Mouse (Mus musculus) embryonic stem cell, embryonic (primary cell): Measurements from ENCODE around the gene Atrip.

Source experiments
- CTCF ChIA-PET, 4 experiments: fragments of 300-600 bp in 2 of 4; fragments of 350-600 bp in 2 of 4; sonication (Branson Sonifier 250); formaldehyde crosslinking; loops; one replicate each; lab custom pipeline; 2022; ENCODE audit warnings: inconsistent platforms in 2 of 4; lab: Charles Lee
- POLR2A ChIA-PET, 4 experiments: fragments of 300-600 bp in 2 of 4; fragments of 350-600 bp in 2 of 4; sonication (Branson Sonifier 250); formaldehyde crosslinking; loops; one replicate each; lab custom pipeline; 2022; ENCODE audit warnings: antibody characterized with exemption in 4 of 4, inconsistent platforms in 1 of 4; lab: Charles Lee

Atrip gene

DNA sequence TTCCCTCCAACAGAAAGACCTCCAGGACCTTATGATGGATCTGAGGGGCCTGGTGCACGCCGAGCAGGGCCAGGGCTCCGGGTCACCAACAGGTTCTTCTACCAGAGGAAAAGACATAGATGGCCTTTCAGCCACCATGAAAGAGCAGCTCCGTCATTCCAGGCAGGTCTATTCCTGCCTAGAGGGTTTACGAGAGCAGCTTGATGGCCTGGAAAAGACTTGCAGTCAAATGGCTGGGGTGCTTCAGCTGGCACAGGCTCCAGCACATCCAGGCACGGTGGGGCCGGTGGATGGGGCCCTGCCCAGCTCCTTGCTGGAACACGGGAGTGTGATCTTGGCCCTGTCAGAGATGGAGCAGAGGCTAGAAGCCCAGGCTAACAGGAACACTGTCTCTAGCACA is 17.9 kb upstream of the Atrip start:
- ChIA-PET POLR2A (interaction anchor here in 2 of 4 experiments (0.5 to 2.5 kb wide), 7 partner anchors 10 to 801 kb away, joined by 3 to 11 read pairs (median 3); partner anchors contain the start of genes Ccdc51 (in 2 of the 2), Tma7 (in 2 of the 2) and Atrip (in 1 of the 2)), CTCF (interaction anchor here in 2 of 4 experiments (0.8 to 1.4 kb wide), 2 partner anchors 29 to 32 kb away, joined by 3 read pairs; partner anchors contain the start of gene Trex1 (in 1 of the 2))

DNA sequence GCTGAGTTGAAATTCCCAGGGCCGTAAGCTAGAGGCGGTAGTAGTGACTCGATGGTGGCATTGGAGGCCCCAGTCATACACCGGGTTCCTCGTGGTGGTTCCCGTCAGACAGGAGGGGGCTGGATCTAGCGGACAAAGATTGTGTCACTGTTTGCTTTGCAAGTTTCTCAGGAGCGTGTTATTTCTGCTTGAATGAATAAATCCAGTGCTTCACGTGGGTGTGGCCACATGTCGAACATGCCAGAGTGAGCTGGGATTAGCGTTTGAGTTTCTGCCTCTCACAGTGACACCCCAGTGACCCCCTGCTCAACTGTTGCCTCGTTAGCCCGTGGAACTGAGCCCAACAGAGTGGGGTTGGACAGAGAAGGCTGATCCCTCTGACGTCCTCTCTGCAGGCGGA is 16.5 kb upstream of the Atrip start:
- POLR2A ChIA-PET: interaction anchor here in 3 of 4 experiments (0.6 to 2.5 kb wide), 7 partner anchors 8 to 99 kb away, joined by 3 to 11 read pairs (median 5); partner anchors contain the start of genes Ccdc51 (in 2 of the 3), Tma7 (in 2 of the 3), Atrip (in 1 of the 3) and Pfkfb4 (in 1 of the 3)
- CTCF ChIA-PET: interaction anchor here in 1 of 4 experiments (1.4 kb wide), 1 partner anchor 31 kb away, joined by 3 read pairs; the partner anchor contains the start of gene Trex1

DNA sequence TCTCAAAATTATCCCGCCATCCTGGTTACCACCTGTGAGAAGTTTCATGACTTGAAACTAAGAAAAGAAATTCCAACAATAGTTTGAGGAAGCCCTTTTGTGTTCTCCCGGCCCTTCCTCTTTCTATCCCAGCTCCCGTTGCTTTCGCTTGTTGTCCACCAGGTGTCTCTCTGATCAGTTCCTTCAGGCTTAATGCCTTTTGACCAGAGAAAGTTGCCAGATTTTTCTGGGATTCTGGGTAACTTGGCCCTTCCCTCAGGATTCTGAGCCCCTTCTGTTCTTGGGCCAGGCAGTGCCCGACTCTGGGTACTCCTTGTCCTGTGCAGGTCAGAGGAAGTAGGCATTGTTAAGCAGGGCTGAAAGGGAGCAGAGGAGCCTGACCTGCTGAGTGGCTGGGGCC is 14.1 kb upstream of the Atrip start:
- ChIA-PET CTCF (interaction anchor here (0.5 to 3.6 kb wide), 31 partner anchors 8 to 378 kb away, joined by 3 to 33 read pairs (median 4); partner anchors contain the start of genes Trex1 (in 2 of the 4) and Atrip (in 1 of the 4)), POLR2A (interaction anchor here in 3 of 4 experiments (0.7 to 4.1 kb wide), 25 partner anchors 8 to 722 kb away, joined by 3 to 20 read pairs (median 4); partner anchors contain the start of genes Atrip (in 3 of the 3), Trex1 (in 2 of the 3) and Plxnb1 (in 1 of the 3))

DNA sequence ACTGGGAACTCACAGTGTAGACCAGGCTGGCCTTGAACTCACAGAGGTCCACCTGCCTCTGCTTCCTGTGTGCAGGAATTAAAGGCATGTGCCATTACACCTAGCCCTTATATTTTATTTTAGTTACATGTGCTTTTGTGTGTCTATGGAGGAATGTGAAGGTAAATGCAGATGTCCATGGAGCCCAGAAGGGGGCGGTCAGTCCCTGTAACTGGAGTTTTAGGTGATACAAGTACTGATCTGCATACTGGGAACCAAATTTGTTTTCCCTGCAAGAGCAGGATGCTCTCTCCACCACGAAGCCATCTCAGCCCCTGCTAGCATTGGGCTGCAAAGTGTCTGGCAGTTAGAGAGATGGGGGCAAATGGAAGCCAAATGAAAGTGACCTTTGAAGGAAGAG is 11.0 kb upstream of the Atrip start:
- ChIA-PET POLR2A (interaction anchor here in 2 of 4 experiments (0.7 to 3.5 kb wide), 3 partner anchors 11 to 167 kb away, joined by 3 to 20 read pairs (median 7); partner anchors contain the start of genes Atrip (in 1 of the 2) and Plxnb1 (in 1 of the 2)), CTCF (interaction anchor here in 1 of 4 experiments (0.6 kb wide), 1 partner anchor 770 kb away, joined by 3 read pairs; no protein-coding TSS in a partner anchor)

DNA sequence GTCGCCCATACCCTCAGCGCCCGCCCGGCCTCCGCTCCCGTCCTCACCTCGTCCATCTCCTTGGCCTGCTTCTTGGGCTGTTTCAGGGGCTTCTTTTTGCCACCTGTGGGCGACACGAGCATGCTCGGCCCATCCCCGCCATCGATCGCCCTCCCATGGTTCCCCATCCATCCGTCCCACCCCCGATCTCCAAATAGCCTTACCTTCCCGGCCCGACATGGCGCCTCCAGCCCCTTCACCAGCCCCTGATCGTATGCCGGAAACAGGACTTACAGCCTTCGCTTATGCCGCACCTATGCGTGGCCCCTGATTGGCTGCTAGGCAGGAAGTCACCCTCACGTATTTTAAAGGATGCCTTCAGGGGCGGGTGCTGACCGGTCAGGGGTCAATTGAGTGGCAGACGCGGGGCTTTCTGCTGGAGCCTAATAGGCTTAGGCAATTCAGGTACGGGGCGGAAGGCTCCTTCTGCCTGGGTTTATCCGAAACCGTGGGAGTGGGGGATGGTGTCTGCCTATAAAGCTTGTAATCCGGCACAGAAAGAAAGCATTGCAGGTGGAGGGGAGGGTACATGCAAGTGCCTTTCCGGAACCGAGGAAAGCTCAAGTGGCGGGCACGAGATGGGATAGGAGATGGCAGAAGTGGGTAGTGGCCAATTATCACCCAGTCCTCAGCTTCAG is 8.3 kb upstream of the Atrip start, which contains the start of the genes Ccdc51 and Tma7:
Ccdc51 (plus strand) TSS at position 370 of the 677 bp plus-strand sequence.
Tma7 (minus strand) TSS at position 464 of the 677 bp plus-strand sequence.
- POLR2A ChIA-PET: interaction anchor here (0.5 to 2.9 kb wide), 26 partner anchors 8 to 1850 kb away, joined by 3 to 26 read pairs (median 4); partner anchors contain the start of genes Atrip (in 2 of the 4), Pfkfb4 (in 2 of the 4), Plxnb1 (in 2 of the 4) and Trex1 (in 2 of the 4)
- CTCF ChIA-PET: interaction anchor here in 3 of 4 experiments (0.5 to 2.3 kb wide), 5 partner anchors 14 to 40 kb away, joined by 3 to 6 read pairs (median 3); partner anchors contain the start of gene Trex1 (in 1 of the 3)

DNA sequence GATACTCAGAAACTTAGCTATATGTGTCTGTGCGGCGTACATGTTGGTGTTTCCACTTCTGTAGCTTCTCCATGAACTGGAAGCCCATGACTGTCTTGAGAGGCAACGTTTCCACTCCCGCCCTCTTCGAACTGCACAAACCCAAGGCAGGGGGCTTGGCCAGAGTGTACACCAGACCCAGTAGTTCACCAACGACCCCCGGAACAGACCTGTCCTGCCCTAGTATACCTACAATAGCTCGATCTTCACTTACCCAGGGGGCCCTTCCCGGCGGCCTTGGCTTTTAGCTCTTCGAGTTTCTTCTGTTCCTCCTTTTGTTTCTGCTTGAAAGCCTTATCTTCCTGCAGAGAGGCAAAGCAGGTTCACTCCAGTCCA is 7.8 kb upstream of the Atrip start:
- POLR2A ChIA-PET: interaction anchor here (0.6 to 2.9 kb wide), 21 partner anchors 8 to 1178 kb away, joined by 3 to 26 read pairs (median 4); partner anchors contain the start of genes Atrip (in 2 of the 4), Pfkfb4 (in 2 of the 4), Plxnb1 (in 2 of the 4) and Trex1 (in 2 of the 4)
- CTCF ChIA-PET: interaction anchor here in 2 of 4 experiments (0.5 to 2.3 kb wide), 4 partner anchors 15 to 1671 kb away, joined by 3 to 6 read pairs (median 4); no protein-coding TSS in a partner anchor

DNA sequence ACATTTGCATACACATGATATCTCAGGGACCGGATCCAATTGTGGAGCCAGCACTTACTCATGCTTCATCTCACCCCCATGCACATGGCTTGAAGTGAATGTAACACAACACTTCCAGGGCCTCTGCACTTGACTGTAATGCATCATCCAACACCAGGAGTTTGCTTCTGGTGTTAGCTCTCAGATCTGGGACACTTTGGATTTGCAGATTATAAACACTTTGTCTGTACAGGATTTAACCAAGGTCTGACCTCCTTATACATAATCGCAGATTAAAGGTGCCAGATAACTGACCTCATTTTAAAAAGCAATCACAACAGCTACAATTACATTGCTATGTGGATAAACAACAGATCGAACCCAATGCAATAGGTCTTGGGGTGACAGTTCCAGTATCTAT is 6.6 kb upstream of the Atrip start:
- ChIA-PET CTCF (no interaction called here), POLR2A (interaction anchor here in 1 of 4 experiments (0.6 to 1.3 kb wide), 3 partner anchors 15 to 1642 kb away, joined by 3 to 5 read pairs (median 3); no protein-coding TSS in a partner anchor)

DNA sequence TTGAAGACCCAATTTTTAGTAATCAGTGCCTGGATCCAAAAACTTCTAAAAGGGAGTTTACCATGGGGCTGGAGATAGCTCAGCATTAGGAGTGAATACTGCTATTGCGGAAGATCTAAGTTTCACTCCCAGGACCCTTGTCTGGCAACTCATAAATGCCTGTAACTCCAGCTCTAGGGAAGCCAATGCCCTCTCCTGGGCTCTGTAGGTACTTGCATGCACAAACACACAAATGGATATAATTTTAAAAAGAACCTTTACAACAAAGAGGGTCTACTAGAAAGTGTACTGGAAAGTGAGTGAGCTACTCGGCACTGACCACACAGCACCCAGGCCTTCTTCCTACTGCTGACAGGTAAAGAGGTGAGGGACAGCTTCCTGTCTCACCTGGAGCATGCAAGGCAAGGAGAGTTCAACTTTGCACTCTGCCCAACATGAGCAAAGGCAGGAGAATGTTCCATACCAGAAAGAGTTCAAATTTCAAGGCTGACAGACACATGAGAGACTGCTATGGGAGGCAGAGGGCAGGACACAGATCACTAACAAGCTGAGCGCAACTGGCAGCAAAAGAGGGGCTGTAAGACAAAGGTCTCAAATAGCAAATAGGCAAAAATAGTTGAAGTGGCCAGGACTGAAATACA is 5.7 kb downstream of the Atrip start:
- CTCF ChIA-PET: interaction anchor here in 2 of 4 experiments (0.7 to 1.1 kb wide), 4 partner anchors 9 to 1004 kb away, joined by 3 to 10 read pairs (median 4); partner anchors contain the start of genes Pfkfb4 (in 1 of the 2) and Trex1 (in 1 of the 2)
- POLR2A ChIA-PET: interaction anchor here in 3 of 4 experiments (0.7 to 2.0 kb wide), 13 partner anchors 8 to 882 kb away, joined by 3 to 12 read pairs (median 3); partner anchors contain the start of genes Ccdc51 (in 1 of the 3), Tma7 (in 1 of the 3) and Trex1 (in 1 of the 3)

DNA sequence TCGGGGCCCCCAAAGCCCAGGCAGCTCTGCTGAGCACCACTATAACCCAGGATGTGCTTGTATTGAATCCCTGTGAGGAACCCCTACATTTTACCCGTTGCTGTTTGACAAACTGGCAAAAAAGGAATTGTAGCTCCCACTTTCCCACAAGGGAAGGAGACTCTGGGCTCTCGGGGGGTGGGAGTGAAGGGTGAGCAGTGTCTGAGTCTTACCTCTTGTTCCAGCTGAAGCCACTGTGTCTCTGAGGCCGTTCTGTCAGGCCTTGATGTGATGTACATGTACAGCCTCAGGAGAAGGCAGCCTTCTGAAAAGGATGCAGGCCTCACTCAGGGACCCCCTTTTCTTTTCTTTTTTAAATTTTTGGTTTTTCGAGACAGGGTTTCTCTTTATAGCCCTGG is 13.0 kb downstream of the Atrip start:
- POLR2A ChIA-PET: interaction anchor here in 3 of 4 experiments (0.5 to 5.1 kb wide), 13 partner anchors 8 to 69 kb away, joined by 3 to 57 read pairs (median 5); partner anchors contain the start of genes Atrip (in 3 of the 3) and Pfkfb4 (in 1 of the 3)
- CTCF ChIA-PET: interaction anchor here in 2 of 4 experiments (1.3 to 3.1 kb wide), 5 partner anchors 12 to 228 kb away, joined by 3 to 18 read pairs (median 4); partner anchors contain the start of gene Shisa5 (in 1 of the 2)

DNA sequence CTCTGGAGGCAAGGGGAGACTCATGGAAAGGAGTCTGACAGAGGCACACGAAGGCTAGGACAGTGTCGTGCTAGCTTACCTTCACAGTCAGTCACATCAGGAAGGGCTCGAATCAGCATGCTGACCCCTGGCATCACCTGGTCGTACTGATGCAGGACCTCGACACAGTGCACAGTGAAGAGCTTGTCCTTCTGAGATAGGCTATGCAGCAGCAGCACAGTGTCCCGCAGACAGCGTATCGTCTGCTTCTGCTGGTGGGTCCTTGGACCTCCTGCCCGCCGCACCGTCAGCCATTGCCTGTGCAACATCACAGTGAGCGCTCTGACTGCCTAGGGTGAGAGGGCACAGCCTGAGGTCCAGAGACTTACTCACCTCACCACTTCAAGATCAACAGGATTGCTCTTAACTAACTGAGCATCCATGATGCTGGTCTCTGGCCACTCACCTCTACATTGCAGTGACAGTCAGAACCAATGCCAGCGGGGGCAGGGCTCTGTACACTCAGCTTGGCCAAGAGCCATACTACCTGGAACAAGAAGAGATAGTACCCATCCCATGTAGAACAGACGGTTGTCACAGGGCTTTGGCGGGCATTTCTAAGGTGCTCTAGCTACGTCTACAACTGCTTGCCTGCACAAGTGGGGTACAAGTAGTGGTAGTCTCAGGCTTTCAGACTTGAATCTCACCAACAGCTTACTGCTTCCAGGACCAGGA is 13.6 kb downstream of the Atrip start:
- ChIA-PET CTCF (interaction anchor here (0.5 to 3.1 kb wide), 37 partner anchors 8 to 858 kb away, joined by 3 to 18 read pairs (median 4); partner anchors contain the start of genes Atrip (in 3 of the 4), Shisa5 (in 2 of the 4) and Celsr3 (in 1 of the 4)), POLR2A (interaction anchor here in 3 of 4 experiments (0.6 to 5.1 kb wide), 35 partner anchors 9 to 71 kb away, joined by 3 to 57 read pairs (median 5); partner anchors contain the start of genes Atrip (in 3 of the 3), Ccdc51 (in 2 of the 3), Pfkfb4 (in 2 of the 3) and Shisa5 (in 2 of the 3))

DNA sequence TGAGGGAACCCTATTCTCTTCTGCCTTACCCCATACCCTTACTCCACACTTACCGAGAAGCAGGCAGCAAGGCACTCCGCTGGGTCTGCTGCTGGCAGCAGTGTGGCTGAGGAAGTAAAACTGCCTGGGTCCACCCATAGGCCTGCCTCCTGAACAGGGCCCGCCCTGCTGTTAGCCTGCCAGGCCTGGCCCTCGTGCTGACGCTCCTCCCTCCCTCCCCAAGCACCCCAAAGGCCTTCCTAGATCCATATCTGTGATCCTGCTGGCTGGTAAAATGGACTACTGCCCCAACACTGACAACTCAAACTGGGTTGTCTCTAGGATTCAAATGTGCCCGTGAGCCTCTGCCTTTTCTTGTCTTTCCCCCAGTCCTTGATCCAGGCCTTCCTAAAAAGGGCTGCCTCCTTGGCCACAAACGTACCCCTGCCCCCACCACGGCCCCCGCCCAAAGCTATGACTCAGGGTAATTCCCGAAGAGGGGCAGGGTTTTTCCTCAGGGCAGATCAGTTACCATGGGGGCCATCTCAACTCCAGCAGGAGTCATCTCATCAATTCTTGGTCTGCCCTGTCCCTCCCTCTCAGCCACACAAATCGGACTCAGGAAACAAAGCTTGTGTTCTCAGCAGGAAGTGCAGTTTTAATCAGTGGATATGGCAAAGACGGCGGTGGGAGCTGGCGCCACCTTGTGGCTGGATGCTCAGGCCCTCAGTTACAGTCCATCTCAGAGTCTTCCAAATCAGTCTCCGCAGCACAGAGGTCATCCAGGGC is 14.6 kb downstream of the Atrip start, which contains the start of gene Trex1:
Trex1 (minus strand) TSS at position 599 of the 768 bp plus-strand sequence.
- ChIA-PET POLR2A (interaction anchor here in 3 of 4 experiments (0.6 to 5.1 kb wide), 39 partner anchors 9 to 818 kb away, joined by 3 to 57 read pairs (median 4); partner anchors contain the start of genes Atrip (in 3 of the 3), Ccdc51 (in 2 of the 3), Shisa5 (in 2 of the 3) and Tma7 (in 2 of the 3)), CTCF (interaction anchor here (0.5 to 3.1 kb wide), 48 partner anchors 9 to 894 kb away, joined by 3 to 18 read pairs (median 3); partner anchors contain the start of genes Atrip (in 4 of the 4), Shisa5 (in 2 of the 4) and Celsr3 (in 1 of the 4))

DNA sequence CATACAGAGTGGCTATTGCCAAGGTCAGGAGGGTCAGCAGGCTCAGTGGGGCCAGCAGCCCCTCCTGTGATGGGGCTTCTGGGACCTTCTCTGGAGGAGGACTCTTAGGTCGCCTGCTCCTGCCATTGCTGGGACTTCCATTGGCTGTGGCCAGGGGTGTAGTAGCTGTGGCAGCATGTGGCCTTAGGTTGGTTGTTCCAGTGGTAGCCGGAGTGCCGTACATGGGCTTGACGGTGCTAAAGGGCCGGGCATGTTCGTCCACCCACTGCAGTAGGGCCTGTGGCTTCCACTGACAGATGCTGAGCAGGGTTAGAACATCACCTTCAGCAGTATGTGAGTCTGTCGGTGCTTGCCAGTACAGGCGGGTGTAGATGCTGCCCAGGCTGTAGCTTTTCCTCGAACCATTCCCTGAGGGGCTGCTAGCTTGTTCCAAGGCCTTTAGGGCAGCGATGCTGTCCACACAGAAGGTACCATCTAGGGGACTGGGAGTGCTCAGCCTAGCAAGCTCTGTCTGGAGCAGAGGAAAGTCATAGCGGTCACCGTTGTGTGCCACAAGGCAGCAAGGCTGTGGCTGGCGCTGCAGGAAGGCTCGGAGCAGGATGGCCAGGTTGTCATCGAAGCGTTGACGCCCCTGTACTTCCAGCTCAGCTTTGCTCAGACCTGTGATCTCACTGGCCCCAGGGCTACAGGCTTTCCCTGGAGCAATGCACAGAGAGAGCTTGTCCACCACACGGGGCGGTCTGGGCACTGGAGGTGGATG is 15.7 kb downstream of the Atrip start:
- ChIA-PET POLR2A (interaction anchor here in 3 of 4 experiments (0.8 to 5.1 kb wide), 17 partner anchors 8 to 69 kb away, joined by 3 to 57 read pairs (median 4); partner anchors contain the start of genes Atrip (in 2 of the 3), Ccdc51 (in 1 of the 3), Shisa5 (in 1 of the 3) and Tma7 (in 1 of the 3)), CTCF (interaction anchor here in 3 of 4 experiments (0.7 to 3.1 kb wide), 8 partner anchors 11 to 58 kb away, joined by 3 to 18 read pairs (median 5); partner anchors contain the start of gene Atrip (in 1 of the 3))

DNA sequence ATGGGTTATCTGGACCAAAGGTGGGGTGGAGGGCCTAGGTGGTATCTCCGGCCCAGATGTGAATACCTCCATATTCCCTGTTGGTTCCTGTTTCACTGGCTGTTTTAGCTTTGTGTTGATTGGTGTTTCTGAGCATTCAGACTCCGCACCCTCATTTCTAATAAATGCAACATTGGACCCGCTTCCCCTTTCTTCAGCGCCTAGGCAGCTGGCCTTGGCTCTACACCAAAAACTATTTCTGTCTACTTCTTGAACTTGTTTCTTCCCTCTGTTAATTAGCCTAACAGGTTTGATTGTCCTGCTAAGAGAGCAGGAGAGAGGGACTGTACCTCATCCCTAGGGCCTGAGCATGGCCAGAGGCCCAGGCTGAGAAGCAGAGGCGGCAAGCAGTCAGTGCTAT is 16.4 kb downstream of the Atrip start:
- CTCF ChIA-PET: interaction anchor here in 1 of 4 experiments (1.1 kb wide), 1 partner anchor 46 kb away, joined by 3 read pairs; no protein-coding TSS in a partner anchor
- POLR2A ChIA-PET: interaction anchor here in 2 of 4 experiments (0.9 to 5.1 kb wide), 4 partner anchors 9 to 30 kb away, joined by 3 to 57 read pairs (median 24); partner anchors contain the start of gene Atrip (in 2 of the 2)

DNA sequence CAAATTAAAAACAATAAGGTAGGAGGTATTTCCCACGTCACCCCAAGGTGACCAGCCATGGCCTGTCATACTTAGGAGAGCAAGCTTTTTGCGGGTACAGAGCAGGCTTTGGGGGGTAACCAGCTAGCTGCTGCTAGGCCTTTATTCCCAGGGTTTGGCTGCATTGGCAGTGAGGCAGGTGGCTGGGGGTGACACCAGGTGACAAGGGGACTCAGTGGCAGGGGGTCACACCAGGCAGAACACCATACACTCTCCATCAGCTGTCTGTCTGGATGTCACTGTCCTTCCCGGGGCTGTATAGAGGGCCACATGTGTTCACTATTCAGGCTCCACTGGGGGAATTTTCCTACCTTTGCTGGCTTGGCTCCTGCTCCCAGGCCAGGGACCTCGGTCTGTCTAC is 17.0 kb downstream of the Atrip start:
- CTCF ChIA-PET: interaction anchor here in 1 of 4 experiments (0.5 kb wide), 1 partner anchor 65 kb away, joined by 3 read pairs; no protein-coding TSS in a partner anchor
- POLR2A ChIA-PET: interaction anchor here in 1 of 4 experiments (5.1 kb wide), 1 partner anchor 18 kb away, joined by 31 read pairs; the partner anchor contains the start of gene Atrip
